Mouse (Mus musculus): ENCODE measurements around the gene St3gal5. TPM values are rescaled to one million over a fixed set of nuclear protein-coding genes. Genes with fewer than 3 reads are reported as not detected.

Gene St3gal5
- polyA plus RNA-seq, 2 experiments = 121 to 123 TPM

DNA sequence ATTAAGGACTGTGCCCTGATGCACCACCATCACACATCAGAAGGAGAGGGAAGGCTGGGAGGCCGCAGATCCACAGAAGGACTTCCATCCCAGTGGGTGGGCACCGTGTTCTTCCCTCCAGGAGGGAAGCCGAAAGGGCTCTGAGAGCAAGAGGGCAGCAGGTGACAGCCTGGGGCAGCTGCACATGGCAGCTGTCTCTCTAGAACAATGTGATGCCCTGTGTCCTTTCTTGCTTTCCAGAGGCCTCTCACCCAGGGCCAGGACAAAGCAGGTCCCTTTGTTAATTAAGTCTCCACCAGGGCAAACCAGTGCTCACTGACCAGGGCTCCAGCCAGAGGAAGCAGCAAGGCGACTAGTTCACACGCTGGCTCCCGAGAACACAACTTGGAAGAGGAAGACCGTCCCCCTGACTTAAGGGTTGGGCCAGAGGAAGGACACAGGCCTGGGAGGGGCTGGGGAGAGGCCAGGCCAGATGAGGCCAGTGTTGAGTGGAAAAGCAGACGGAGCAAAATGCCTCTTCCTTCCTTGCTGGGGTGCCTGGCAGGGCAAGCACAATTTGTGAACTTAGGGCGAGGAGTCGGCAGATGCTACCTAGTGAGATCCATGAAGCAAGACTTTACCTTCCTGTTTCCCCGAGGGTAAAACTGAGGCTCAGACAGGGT, 103.3 kb downstream of the St3gal5 start:
- Histone ChIP-seq H3K9me3 (ENCODE audit: control insufficient read depth, low read length) (no peaks in the 10 kb centered on the region), H3K27ac (no peak overlapping the region), H3K4me2 (ENCODE audit: low read depth) (no peak overlapping the region), H3K4me1 (replicated peaks; ENCODE audit: control insufficient read depth in 2 of 2, insufficient read depth in 2 of 2, low read length in 1 of 2) (no peaks in the 10 kb centered on the region), H3K9ac (replicated peaks) (no peak overlapping the region), H3K36me3 (replicated peaks; ENCODE audit: control insufficient read depth, insufficient read depth, low read depth) (no peaks in the 10 kb centered on the region), H3K27me3 (ENCODE audit: control insufficient read depth, insufficient read depth, low read length) (no peaks in the 10 kb centered on the region), H3K4me3 (ENCODE audit: insufficient read depth in 1 of 2, low read depth in 2 of 2, low read length in 2 of 2) (no peak overlapping the region)
- 42% methylated on average over 11 of the region's 11 CpGs for WGBS (ENCODE audit: insufficient replicate concordance)
- no peak for TF ChIP-seq CTCF (IDR thresholded peaks at IDR 0.05; ENCODE audit: low read depth)
- no peak for TF ChIP-seq EP300 (IDR thresholded peaks at IDR 0.05; ENCODE audit: low read depth)
- DNase-seq (ENCODE audit: low read depth in 3 of 3, low spot score in 3 of 3) (no peak), ATAC-seq (ENCODE audit: insufficient read depth) (no peak)

- H3K27me3 ChIP-seq (ENCODE audit: control insufficient read depth, insufficient read depth, low read length) = no peaks in the 10 kb centered on the region
- no peaks in the 10 kb centered on the region for H3K9me3 ChIP-seq (ENCODE audit: control insufficient read depth, low read length)
- no peak for TF ChIP-seq EP300 (IDR thresholded peaks at IDR 0.05; ENCODE audit: low read depth)
- TF ChIP-seq CTCF (IDR thresholded peaks at IDR 0.05; ENCODE audit: low read depth) = no peak
- no peak overlapping the region for H3K27ac ChIP-seq
- H3K4me3 ChIP-seq (ENCODE audit: insufficient read depth in 1 of 2, low read depth in 2 of 2, low read length in 2 of 2) = no peak overlapping the region
- DNase-seq (ENCODE audit: low read depth in 3 of 3, low spot score in 3 of 3) = no peak
- ATAC-seq (ENCODE audit: insufficient read depth) = no peak
- no peaks in the 10 kb centered on the region for H3K36me3 ChIP-seq (replicated peaks; ENCODE audit: control insufficient read depth, insufficient read depth, low read depth)
- H3K4me2 ChIP-seq (ENCODE audit: low read depth) = no peak overlapping the region
- H3K4me1 ChIP-seq (replicated peaks; ENCODE audit: control insufficient read depth in 2 of 2, insufficient read depth in 2 of 2, low read length in 1 of 2) = no peaks in the 10 kb centered on the region
- H3K9ac ChIP-seq (replicated peaks) = no peak overlapping the region
- 52% methylated on average over 5 of the region's 5 CpGs for WGBS (ENCODE audit: insufficient replicate concordance)
These were observed 105.3 kb downstream of the St3gal5 start for GRCm38 (mm10) chr6:72202732-72203131.

DNA sequence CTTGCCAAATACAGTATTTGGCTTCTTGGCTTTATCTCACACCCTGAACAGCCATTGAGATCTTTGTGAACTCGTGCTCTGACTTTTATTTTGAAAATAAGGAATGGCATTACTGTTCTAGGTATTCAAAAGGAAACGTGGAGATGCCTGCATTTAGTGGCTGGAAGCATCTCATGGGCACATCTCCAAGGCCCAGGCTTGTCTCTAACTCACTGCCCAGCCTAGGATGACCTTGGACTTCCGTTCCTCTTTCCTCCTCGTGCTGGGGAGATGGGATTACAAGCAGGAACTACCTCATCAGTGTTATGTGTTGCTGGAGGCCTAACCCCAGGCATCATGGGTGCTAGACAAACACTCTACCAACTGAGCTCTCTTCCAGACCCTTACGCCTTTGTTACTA, 105.9 kb downstream of the St3gal5 start:
- Histone ChIP-seq H3K9ac (replicated peaks) (no peak overlapping the region), H3K4me1 (replicated peaks; ENCODE audit: control insufficient read depth in 2 of 2, insufficient read depth in 2 of 2, low read length in 1 of 2) (no peaks in the 10 kb centered on the region), H3K4me2 (ENCODE audit: low read depth) (no peak overlapping the region), H3K9me3 (ENCODE audit: control insufficient read depth, low read length) (no peaks in the 10 kb centered on the region), H3K27me3 (ENCODE audit: control insufficient read depth, insufficient read depth, low read length) (no peaks in the 10 kb centered on the region), H3K36me3 (replicated peaks; ENCODE audit: control insufficient read depth, insufficient read depth, low read depth) (no peaks in the 10 kb centered on the region), H3K27ac (no peak overlapping the region), H3K4me3 (ENCODE audit: insufficient read depth in 1 of 2, low read depth in 2 of 2, low read length in 2 of 2) (no peak overlapping the region)
- TF ChIP-seq EP300 (IDR thresholded peaks at IDR 0.05; ENCODE audit: low read depth) = no peak
- no peak for TF ChIP-seq CTCF (IDR thresholded peaks at IDR 0.05; ENCODE audit: low read depth)
- ATAC-seq (ENCODE audit: insufficient read depth) = no peak
- WGBS (ENCODE audit: insufficient replicate concordance) = 45% methylated on average over 5 of the region's 5 CpGs
- DNase-seq (ENCODE audit: low read depth in 3 of 3, low spot score in 3 of 3) = no peak

Other genes with a start within 250 kb of the St3gal5 start
- gene Ptcd3, start 188.8 kb upstream of the St3gal5 start, polyA plus RNA-seq (2012; rRNA removed) = 20.1 and 29.4 TPM in 2 replicates
- gene Ptcd3, start 188.8 kb upstream of the St3gal5 start, polyA plus RNA-seq (2014; fragmentation: Nextera tagmentation; extraction: Ambion mirVana) = 55.6 and 61.3 TPM in 2 replicates
- 6.3 and 9.4 TPM in 2 replicates for gene Polr1a, start 188.5 kb upstream of the St3gal5 start, polyA plus RNA-seq (2012; rRNA removed)
- 10.6 and 13.1 TPM in 2 replicates for gene Polr1a, start 188.5 kb upstream of the St3gal5 start, polyA plus RNA-seq (2014; fragmentation: Nextera tagmentation; extraction: Ambion mirVana)
- gene Atoh8, start 138.0 kb downstream of the St3gal5 start, polyA plus RNA-seq (2012; rRNA removed) = 0.40 and 0.48 TPM in 2 replicates
- gene Atoh8, start 138.0 kb downstream of the St3gal5 start, polyA plus RNA-seq (2014; fragmentation: Nextera tagmentation; extraction: Ambion mirVana) = 0.29 and 0.53 TPM in 2 replicates
- not detected in 2 replicates for gene Sftpb, start 207.0 kb downstream of the St3gal5 start, polyA plus RNA-seq (2012; rRNA removed)
- gene Sftpb, start 207.0 kb downstream of the St3gal5 start, polyA plus RNA-seq (2014; fragmentation: Nextera tagmentation; extraction: Ambion mirVana) = not detected in 2 replicates
- 23.9 and 32.7 TPM in 2 replicates for gene Usp39, start 247.6 kb downstream of the St3gal5 start, polyA plus RNA-seq (2012; rRNA removed)
- gene Usp39, start 247.6 kb downstream of the St3gal5 start, polyA plus RNA-seq (2014; fragmentation: Nextera tagmentation; extraction: Ambion mirVana) = 49.6 and 58.7 TPM in 2 replicates
- gene 0610030E20Rik, start 249.7 kb downstream of the St3gal5 start, polyA plus RNA-seq (2012; rRNA removed) = 8.7 and 10.1 TPM in 2 replicates
- 7.9 and 10.9 TPM in 2 replicates for gene 0610030E20Rik, start 249.7 kb downstream of the St3gal5 start, polyA plus RNA-seq (2014; fragmentation: Nextera tagmentation; extraction: Ambion mirVana)